17 mouse cellular contexts compared by ENCODE assay signal in genomic region chr3:21678734-21679133, GRCm38 (mm10).
"Had no signal": no experiment of that assay in that cellular context is flagged by ENCODE, and none has a peak within 500 bp of the region (broad histone marks: within the 10 kb centered on the region; RNA-seq: fewer than 3 reads in every experiment).

No protein-coding gene starts in this region.

- H3K9ac ChIP-seq: neural tube, embryonic 12.5 days; neural tube, embryonic 13.5 days; neural tube, embryonic 15.5 days; stomach, embryonic 15.5 days had no signal

- H3K27me3 ChIP-seq: neural tube, embryonic 12.5 days; neural tube, embryonic 13.5 days; neural tube, embryonic 15.5 days; stomach, embryonic 15.5 days had no signal

- H3K4me3 ChIP-seq: neural tube, embryonic 12.5 days; neural tube, embryonic 13.5 days; neural tube, embryonic 15.5 days; stomach, embryonic 15.5 days had no signal

- H3K36me3 ChIP-seq: neural tube, embryonic 12.5 days; neural tube, embryonic 13.5 days; neural tube, embryonic 15.5 days; stomach, embryonic 15.5 days had no signal

- H3K4me1 ChIP-seq: neural tube, embryonic 12.5 days; neural tube, embryonic 13.5 days; neural tube, embryonic 15.5 days; stomach, embryonic 15.5 days had no signal

- DNase-seq: retina, postnatal 1 day; right cerebral cortex, adult 18-20 months; right cerebral cortex, postnatal 14 days; right cerebral cortex, postnatal 25 days; right cerebral cortex, postnatal 4 days; spleen, adult 18-20 months; thymus, adult 18-20 months; thymus, adult 2 months; thymus, postnatal 14 days; thymus, postnatal 25 days; thymus, postnatal 36 days; thymus, postnatal 4 days had no signal

- H3K9me3 ChIP-seq: neural tube, embryonic 12.5 days; neural tube, embryonic 13.5 days; neural tube, embryonic 15.5 days; stomach, embryonic 15.5 days had no signal

- H3K4me2 ChIP-seq: neural tube, embryonic 12.5 days; neural tube, embryonic 13.5 days; neural tube, embryonic 15.5 days; stomach, embryonic 15.5 days had no signal

- H3K27ac ChIP-seq: neural tube, embryonic 12.5 days; neural tube, embryonic 13.5 days; neural tube, embryonic 15.5 days; stomach, embryonic 15.5 days; stomach, postnatal 0 days had no signal
